26 mouse cellular contexts compared by ENCODE assay signal in the genomic region with DNA sequence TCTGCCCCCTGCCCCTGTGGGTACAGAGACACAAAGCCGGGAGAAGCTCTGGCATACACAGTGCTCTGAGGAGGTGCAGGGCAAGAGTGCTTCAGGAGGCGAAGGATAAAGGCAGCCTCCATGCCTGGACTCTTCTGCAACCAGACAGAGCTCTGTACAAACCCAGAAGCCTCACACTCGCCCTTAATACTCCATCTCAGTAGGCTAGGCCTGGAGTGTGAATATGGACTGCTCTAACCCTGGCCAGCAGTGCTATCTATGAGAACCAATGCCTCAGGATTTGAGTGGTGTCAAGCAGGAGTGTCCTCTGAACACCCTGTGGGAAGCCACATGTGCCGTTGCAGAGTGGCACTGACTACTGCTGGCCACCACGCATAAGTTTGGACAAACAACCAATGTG. TPM values are rescaled to one million over a fixed set of nuclear protein-coding genes. Genes with fewer than 3 reads are reported as not detected.
DNase-seq lines count a peak whose midpoint lies in the region; ATAC-seq and TF ChIP-seq lines count a peak whose summit lies in the region.
"Had no signal": no experiment of that assay in that cellular context is flagged by ENCODE, and none has a peak within 500 bp of the region (broad histone marks: within the 10 kb centered on the region; RNA-seq: fewer than 3 reads in every experiment).

No protein-coding gene starts in this region.

- DNase-seq in heart, adult 11 months: peak; percentile 82
- no peak for DNase-seq in layer of hippocampus, adult 2 months (ENCODE audit: low spot score in 2 of 2)
- no peak for DNase-seq in layer of hippocampus, adult 18-20 months (ENCODE audit: low spot score in 2 of 2)
- no peak for DNase-seq in adrenal gland, postnatal 10 days
- DNase-seq: cerebellum, adult 2 months; cerebellum, postnatal 14 days; heart, adult 18-20 months; heart, postnatal 10 days; kidney, adult 18-20 months; liver, postnatal 0 days; lung, postnatal 36 days; right cerebral cortex, postnatal 25 days; spleen, adult 18-20 months; thymus, postnatal 14 days had no signal

- no peaks in the 10 kb centered on the region for H3K27me3 ChIP-seq in heart, embryonic 11.5 days (ENCODE audit: control insufficient read depth, insufficient read depth, low read length)
- H3K27me3 ChIP-seq: heart, embryonic 12.5 days; kidney, embryonic 15.5 days; limb, embryonic 12.5 days; liver, embryonic 12.5 days; midbrain, embryonic 13.5 days had no signal

- H3K9me3 ChIP-seq in heart, embryonic 11.5 days (replicated peaks; ENCODE audit: control insufficient read depth, low read length): no peaks in the 10 kb centered on the region
- H3K9me3 ChIP-seq: heart, embryonic 12.5 days; kidney, embryonic 15.5 days; limb, embryonic 12.5 days; liver, embryonic 12.5 days had no signal

- peaks cover 5% of the 10 kb centered on the region; the same call in 1 of the 2 replicates for H3K36me3 ChIP-seq in heart, embryonic 11.5 days (ENCODE audit: control insufficient read depth, insufficient read depth, low read length)
- H3K36me3 ChIP-seq: liver, embryonic 12.5 days had no signal

- no peak for ATAC-seq in heart, embryonic 11.5 days (replicated peaks; ENCODE audit: insufficient number of reproducible peaks, low FRiP score, low TSS enrichment)
- ATAC-seq: CD4-positive, CD25-positive, alpha-beta regulatory T cell, adult 4 months; liver, embryonic 12.5 days; liver, postnatal 0 days had no signal

- no peak for TF ChIP-seq POLR2A in embryonic fibroblast, embryonic 13.5 days (IDR thresholded peaks at IDR 0.05; ENCODE audit: low read depth, low read length)
- no peak for TF ChIP-seq POLR2A in olfactory bulb, adult 2 months (IDR thresholded peaks at IDR 0.05; ENCODE audit: insufficient read depth, low read depth, low read length)

- no peak overlapping the region for H3K9ac ChIP-seq in heart, embryonic 11.5 days (ENCODE audit: low read depth, low read length)
- H3K9ac ChIP-seq: heart, embryonic 12.5 days; hindbrain, embryonic 14.5 days; kidney, embryonic 15.5 days; limb, embryonic 12.5 days; liver, embryonic 12.5 days; liver, postnatal 0 days; midbrain, embryonic 13.5 days had no signal

- H3K27ac ChIP-seq in heart, embryonic 11.5 days (ENCODE audit: low read depth, low read length): no peak overlapping the region
- peak overlapping the region; percentile 90 for H3K27ac ChIP-seq in layer of hippocampus, adult 2 months
- peak overlapping the region; percentile 85; the same call in 1 of the 2 replicates for H3K27ac ChIP-seq in embryonic fibroblast, embryonic 13.5 days (ENCODE audit: insufficient read depth, low read length)
- 0 out of 2 replicates have a peak overlapping the region, but pooled peaks have one; percentile 90 for H3K27ac ChIP-seq in olfactory bulb, adult 2 months (ENCODE audit: insufficient read depth, low read depth, low read length)
- H3K27ac ChIP-seq: kidney, embryonic 15.5 days; liver, embryonic 12.5 days had no signal

- H3K4me1 ChIP-seq in heart, embryonic 11.5 days (ENCODE audit: control insufficient read depth, insufficient read depth, low read length): peaks cover 14% of the 10 kb centered on the region
- H3K4me1 ChIP-seq in embryonic fibroblast, embryonic 13.5 days (ENCODE audit: control insufficient read depth, insufficient read depth, low read length): peaks cover 24% of the 10 kb centered on the region
- peaks cover 61% of the 10 kb centered on the region for H3K4me1 ChIP-seq in olfactory bulb, adult 2 months (ENCODE audit: control insufficient read depth, insufficient read depth, low read length)

- no peak overlapping the region for H3K4me3 ChIP-seq in heart, embryonic 11.5 days (ENCODE audit: low read depth, low read length)
- no peak overlapping the region for H3K4me3 ChIP-seq in layer of hippocampus, adult 2 months
- no peak overlapping the region for H3K4me3 ChIP-seq in embryonic fibroblast, embryonic 13.5 days (ENCODE audit: insufficient read depth, low read length)
- no peak overlapping the region for H3K4me3 ChIP-seq in olfactory bulb, adult 2 months (ENCODE audit: insufficient read depth, low read depth, low read length)
- H3K4me3 ChIP-seq: erythroblast, embryonic 14.5 days; heart, embryonic 12.5 days; kidney, embryonic 15.5 days; limb, embryonic 12.5 days; liver, embryonic 12.5 days; midbrain, embryonic 13.5 days had no signal

- WGBS in heart, embryonic 11.5 days (ENCODE audit: insufficient replicate concordance): 77% methylated on average over 5 of the region's 5 CpGs
- 91% methylated on average over 5 of the region's 5 CpGs for WGBS in olfactory bulb, adult 2 months

- H3K4me2 ChIP-seq in heart, embryonic 11.5 days: no peak overlapping the region
- H3K4me2 ChIP-seq: heart, embryonic 12.5 days; hindbrain, embryonic 14.5 days; kidney, embryonic 15.5 days; limb, embryonic 12.5 days; liver, embryonic 12.5 days; midbrain, embryonic 13.5 days had no signal

- no peak for TF ChIP-seq CTCF in layer of hippocampus, adult 2 months (conservative IDR thresholded peaks at IDR 0.05)
- TF ChIP-seq CTCF in embryonic fibroblast, embryonic 13.5 days (IDR thresholded peaks at IDR 0.05; ENCODE audit: borderline replicate concordance, insufficient read depth, low read length): no peak
- no peak for TF ChIP-seq CTCF in olfactory bulb, adult 2 months (IDR thresholded peaks at IDR 0.05; ENCODE audit: insufficient read depth, low read depth, low read length)

RNA-seq across cellular contexts. Expression of gene Cep295nl, which starts 13.4 kb away (rescaled TPM):
- 0.18 and 0.31 TPM in 2 replicates for polyA plus RNA-seq in heart, embryonic 11.5 days (2014; fragmentation: Nextera tagmentation; extraction: Ambion mirVana)
- 1 to 10 TPM; 1.1 to 1.6 TPM for total RNA-seq in layer of hippocampus, adult 2 months (2021)
- 1 to 10 TPM in 1 of 2 experiments, under 1 TPM in 1; 0.61 to 1.2 TPM for total RNA-seq in layer of hippocampus, adult 18-20 months (2021)
- 5.2 and 6.1 TPM in 2 replicates for polyA plus RNA-seq in embryonic fibroblast, embryonic 13.5 days (2011; ENCODE audit: insufficient read length, low read depth, missing spikeins)
- polyA plus RNA-seq in olfactory bulb, adult 2 months (2012; ENCODE audit: insufficient read depth, insufficient read length, low replicate concordance, missing spikeins): not detected in 2 replicates
- total RNA-seq in adrenal gland, postnatal 10 days (2021): 1 to 10 TPM in 1 of 2 experiments, under 1 TPM in 1; 0.60 to 1.2 TPM
- polyA plus RNA-seq: erythroblast, embryonic 14.5 days; hindbrain, embryonic 14.5 days; large intestine, adult 2 months had no signal

RNA-seq across cellular contexts. Expression of gene Timp2, which starts 26.6 kb away (rescaled TPM):
- 46.0 and 50.8 TPM in 2 replicates for polyA plus RNA-seq in heart, embryonic 11.5 days (2014; fragmentation: Nextera tagmentation; extraction: Ambion mirVana)
- total RNA-seq in layer of hippocampus, adult 2 months (2021): 100 to 1,000 TPM; 168 to 196 TPM
- 100 to 1,000 TPM; 201 to 256 TPM for total RNA-seq in layer of hippocampus, adult 18-20 months (2021)
- 967 and 1,083 TPM in 2 replicates for polyA plus RNA-seq in embryonic fibroblast, embryonic 13.5 days (2011; ENCODE audit: insufficient read length, low read depth, missing spikeins)
- 247 and 441 TPM in 2 replicates for polyA plus RNA-seq in olfactory bulb, adult 2 months (2012; ENCODE audit: insufficient read depth, insufficient read length, low replicate concordance, missing spikeins)
- 100 to 1,000 TPM; 101 to 111 TPM for total RNA-seq in adrenal gland, postnatal 10 days (2021)

RNA-seq across cellular contexts. Expression of gene Usp36, which starts 38.9 kb away (rescaled TPM):
- polyA plus RNA-seq in heart, embryonic 11.5 days (2014; fragmentation: Nextera tagmentation; extraction: Ambion mirVana): 10.7 and 11.1 TPM in 2 replicates
- 10 to 100 TPM; 26.5 to 28.5 TPM for total RNA-seq in layer of hippocampus, adult 2 months (2021)
- total RNA-seq in layer of hippocampus, adult 18-20 months (2021): 10 to 100 TPM; 25.7 to 28.3 TPM
- polyA plus RNA-seq in embryonic fibroblast, embryonic 13.5 days (2011; ENCODE audit: insufficient read length, low read depth, missing spikeins): 19.4 and 21.6 TPM in 2 replicates
- polyA plus RNA-seq in olfactory bulb, adult 2 months (2012; ENCODE audit: insufficient read depth, insufficient read length, low replicate concordance, missing spikeins): not detected in 2 replicates
- total RNA-seq in adrenal gland, postnatal 10 days (2021): 10 to 100 TPM; 18.1 to 20.3 TPM
